Mouse (Mus musculus) ovary, postnatal 10 days (tissue): ENCODE data around the gene Phf7.

ENCODE experiments used
- DNase-seq: peaks from one replicate; pipeline ENCODE4 v3.0.0; 2022; ENCODE audit warnings: low spot score

Phf7 gene

DNA sequence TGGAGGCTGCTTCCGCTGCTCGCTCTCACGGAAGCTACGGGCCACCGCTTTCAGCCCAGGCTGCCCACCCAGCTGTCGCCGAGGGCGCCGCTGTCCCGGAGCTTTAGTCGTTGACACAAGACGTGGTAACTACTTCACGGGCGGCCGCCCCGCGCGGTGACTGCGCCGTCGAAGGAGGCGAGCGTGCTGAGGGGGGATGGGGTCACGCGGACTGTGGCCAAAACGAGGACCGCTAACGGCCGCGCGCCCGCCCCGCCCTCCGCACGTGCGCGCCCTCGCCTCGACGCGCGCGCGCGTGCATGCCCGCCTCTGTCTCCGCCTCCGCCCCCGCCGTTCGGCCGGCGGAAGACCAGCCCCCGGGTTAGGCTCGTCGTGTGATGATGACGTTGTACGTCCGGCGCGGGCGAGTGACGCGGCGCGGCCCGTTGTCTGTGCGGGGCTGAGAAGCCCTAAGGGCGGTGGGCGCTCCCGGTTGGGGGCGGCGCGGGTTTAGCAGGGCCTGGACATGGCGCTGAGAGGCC is at the start of gene Phf7, which contains the start of gene Bap1:
Phf7 (minus strand) TSS at position 234 of the 521 bp plus-strand sequence.
Bap1 (plus strand) TSS at position 367 of the 521 bp plus-strand sequence.
- peak; percentile 95 for DNase-seq

DNA sequence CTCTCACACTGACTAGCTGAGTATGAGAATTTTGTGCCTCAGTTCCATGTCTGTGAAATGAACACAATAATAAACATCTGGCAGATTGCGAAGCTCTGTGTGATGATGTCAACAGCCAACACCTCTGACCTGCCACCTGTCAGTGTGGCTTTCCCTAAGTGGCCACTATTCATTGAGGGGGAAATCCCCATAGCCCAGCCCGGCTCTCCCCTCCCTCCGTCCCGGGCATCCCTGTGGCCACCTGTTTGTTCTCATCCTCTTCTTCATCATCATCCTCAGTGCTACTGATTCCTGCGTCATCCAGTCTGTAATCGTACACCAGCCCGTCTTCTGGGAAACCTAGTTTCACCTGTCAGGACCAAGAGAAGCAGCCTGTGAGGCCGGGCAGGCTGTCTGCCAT is 34.6 kb upstream of the Phf7 start:
- no peak for DNase-seq

DNA sequence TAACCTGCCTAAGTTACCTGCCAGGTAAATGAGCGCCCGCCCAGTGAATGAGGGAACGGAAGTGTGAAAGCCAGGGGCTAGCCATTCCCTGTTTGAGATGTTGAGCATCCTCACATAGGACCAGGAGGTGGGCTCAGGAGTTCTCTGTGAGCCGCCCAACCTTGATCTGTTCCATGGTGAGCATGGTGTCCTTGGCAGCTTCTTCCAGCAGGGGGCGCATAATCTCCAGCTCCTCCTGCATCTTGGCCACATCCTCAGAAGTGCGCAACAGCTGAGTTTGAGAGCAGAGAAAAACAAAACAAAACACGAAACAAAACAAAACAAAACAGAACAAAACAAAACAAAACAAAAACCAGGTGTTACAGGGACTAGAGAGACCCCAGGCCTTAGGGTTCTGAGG is 21.0 kb upstream of the Phf7 start:
- peak; percentile 59 for DNase-seq

DNA sequence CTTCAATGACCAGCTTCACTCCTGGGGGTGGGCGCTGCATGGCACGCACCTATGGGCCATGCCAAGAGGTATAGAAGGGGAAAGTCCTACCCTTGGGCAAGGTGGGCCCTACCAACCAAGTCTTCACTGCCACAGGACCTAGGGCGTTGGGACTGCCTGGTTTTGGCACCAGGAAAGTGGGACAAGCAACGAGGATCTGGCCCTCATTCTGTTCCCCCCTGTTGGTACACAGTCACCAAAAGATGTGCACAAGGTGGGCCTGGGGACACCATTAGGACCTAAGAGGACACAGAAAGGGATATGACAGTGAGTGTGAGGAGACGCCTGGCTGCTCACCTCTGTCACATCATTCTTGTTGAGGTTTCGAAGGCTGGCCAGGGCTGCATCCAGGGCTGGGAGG is 20.0 kb upstream of the Phf7 start:
- no peak for DNase-seq

DNA sequence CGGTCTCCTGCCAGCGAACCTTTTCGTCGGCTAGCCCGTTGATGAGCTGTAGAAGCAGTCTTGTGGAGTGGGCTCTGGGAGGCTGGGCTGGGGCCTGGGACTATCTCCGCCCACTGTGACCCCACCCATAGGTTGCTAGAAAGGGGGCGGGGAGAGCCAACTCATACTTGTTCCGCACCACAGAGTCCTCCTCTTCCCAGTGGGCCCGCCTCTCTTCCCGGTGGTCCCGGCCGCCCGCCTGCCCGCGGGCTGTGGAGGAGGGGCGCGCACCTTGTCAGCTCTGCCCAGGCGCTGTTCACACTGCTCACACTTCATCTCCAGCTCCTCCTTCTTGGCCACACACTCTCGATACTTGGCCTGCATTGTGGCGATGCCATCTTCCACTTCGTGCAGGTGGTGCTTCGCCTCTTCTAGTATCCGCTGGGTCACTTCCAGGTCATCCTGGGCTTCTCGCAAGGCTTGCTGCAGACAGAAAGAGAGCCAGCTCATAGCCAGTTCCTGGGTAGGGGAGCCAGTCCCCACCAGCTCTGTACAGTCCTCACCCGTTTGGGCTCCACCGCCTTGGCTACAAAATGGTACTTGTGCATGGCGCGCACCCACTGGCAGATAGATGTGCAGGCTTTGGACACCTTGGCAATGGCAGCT is 18.5 kb upstream of the Phf7 start:
- DNase-seq = peak; percentile 12

DNA sequence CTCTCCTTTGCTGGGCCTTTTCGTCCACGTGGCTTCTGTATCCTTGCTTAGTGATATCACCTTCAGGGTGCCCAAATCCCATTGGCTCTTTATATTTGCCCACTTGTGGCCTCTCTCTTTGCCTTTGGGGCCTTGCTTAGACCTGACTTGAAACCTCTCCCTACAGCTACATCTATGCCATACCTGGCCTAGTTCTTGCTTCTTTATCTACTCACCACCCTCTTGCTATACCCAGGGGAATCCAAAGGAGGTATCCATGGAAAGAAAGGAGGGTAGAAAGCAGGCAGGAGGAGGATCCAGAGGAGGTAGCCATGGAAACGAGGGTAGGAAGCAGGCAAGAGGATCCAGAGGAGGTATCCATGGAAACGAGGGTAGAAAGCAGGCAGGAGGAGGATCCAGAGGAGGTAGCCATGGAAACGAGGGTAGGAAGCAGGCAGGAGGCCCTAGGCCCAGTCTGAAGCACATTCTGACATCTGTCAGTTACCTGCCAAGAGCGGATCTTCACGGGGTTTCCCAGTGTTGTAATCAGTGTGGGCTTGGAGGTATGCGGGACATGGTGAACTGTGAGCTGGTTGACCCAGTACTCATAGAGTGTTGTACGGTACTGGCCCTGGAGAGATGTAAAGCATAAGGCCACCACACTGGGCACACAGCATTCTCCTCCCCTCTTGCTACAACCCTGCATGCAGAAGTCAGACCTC is 17.3 kb upstream of the Phf7 start:
- DNase-seq = no peak

DNA sequence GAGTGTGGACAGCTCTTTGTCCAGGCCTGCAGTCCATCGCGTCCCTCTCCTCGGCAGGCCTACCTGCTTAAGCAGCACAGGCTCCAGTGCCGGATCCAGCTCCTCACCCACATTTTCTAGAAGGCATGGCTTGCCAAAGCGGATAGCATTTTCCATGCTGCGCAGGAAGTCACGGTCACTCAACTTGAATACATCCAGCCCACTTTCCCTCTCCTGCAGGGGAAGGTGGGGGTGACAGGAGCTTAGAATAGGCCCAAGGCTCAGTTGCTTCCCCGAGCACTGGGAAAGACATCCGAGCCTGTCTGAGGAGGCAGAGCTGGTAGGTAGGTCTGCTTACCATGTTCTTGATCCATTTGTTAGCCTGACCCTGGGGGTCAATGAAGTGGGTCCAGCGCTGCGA is 16.5 kb upstream of the Phf7 start:
- no peak for DNase-seq

DNA sequence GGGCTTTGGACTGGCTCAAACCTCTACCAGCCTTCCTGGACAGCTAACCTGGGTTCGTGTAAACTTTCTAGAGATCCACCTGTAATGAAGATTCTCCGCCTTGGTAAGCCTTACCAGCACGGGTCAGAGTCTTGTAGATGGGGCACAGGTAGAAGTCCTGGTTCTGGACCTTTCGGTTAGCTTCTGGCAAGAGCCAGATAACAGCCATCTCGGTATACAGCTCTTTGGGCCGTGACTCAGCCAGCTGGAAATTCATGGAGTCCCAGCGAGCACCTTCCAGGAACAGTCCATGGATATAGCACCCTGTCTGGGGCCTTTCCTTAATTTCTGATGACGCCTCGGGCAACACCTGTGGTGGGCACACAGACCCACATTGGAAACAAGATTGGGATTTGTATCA is 9.8 kb upstream of the Phf7 start:
- no peak for DNase-seq

DNA sequence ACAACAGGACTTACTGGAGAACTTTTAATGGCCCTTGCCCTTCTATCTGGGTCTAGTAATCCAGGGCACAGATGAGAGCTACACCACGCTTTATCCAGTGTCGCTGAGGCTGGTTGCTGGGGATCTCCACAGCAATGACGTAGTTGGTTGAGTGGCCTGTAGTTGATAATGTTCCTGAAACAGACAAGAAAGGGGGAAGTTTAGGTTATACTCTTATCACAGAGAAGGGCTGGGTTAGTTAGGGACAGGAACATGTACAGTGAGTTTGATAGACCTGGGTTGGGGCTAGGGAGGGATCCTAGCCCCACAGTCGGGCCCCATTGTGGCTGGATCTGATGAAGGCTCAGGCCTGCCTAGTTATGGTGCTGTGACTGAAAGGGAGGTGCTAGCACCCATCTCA is 9.3 kb upstream of the Phf7 start:
- DNase-seq = no peak

DNA sequence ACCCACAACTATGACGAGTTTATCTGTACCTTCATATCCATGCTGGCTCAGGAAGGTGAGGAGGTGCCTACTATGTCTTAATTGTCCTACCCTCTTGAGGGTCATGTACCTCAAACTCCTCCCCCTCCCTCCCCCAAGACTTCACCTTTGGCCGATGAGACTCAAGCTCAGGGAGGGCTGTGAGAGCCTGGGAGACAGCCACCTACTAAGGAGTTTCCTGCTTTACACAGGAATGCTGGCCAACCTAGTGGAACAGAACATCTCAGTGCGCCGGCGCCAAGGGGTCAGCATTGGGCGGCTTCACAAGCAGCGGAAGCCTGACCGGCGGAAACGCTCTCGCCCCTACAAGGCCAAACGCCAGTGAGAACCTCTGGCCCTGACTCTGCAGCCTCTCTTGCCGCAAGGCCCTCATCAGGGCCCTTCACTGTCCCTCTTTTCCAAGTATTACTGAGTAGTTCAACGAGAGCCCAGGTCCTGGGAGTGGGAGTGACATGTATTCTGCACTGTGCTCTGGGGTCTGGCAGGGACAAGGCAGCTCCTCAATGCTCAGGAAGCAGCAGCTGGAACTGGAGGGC is 7.4 kb upstream of the Phf7 start:
- DNase-seq = no peak

DNA sequence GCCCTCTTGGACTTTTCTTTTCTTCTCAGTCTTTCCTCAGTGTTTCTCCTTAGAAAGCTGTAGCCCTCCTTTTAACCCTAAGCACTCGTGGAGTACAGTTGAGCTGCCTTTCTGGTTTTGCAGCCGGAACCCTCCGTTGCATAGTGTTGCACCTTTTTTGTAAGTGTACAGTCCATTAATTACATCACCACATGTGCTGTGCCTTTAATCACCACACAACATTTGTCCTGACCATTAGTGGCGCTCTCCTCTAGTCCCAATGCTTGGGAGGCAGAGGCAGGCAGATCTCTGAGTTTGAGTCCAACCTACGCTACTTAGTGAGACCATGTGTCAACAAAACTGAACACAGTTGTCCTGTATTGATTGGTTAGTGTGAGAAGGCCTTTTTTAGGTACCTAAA is 974 bp upstream of the Phf7 start:
- no peak for DNase-seq

DNA sequence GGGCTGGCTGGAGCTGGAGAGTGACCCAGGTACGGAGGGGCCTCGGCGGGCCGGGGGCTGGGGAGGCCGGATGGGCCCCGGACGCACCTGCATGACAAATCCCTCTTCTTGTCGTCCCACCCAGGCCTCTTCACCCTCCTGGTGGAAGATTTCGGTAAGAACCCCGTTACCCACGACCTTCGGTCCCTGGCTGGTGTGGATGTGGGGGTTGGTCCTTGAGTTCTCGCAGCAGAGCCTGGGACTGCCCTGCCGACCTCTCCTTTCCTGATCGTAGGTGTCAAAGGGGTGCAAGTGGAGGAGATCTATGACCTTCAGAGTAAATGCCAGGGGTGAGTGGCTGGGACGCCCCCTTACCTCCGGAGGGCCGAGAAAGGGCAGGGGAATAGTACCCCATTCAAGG is 509 bp upstream of the Phf7 start:
- no peak for DNase-seq

DNA sequence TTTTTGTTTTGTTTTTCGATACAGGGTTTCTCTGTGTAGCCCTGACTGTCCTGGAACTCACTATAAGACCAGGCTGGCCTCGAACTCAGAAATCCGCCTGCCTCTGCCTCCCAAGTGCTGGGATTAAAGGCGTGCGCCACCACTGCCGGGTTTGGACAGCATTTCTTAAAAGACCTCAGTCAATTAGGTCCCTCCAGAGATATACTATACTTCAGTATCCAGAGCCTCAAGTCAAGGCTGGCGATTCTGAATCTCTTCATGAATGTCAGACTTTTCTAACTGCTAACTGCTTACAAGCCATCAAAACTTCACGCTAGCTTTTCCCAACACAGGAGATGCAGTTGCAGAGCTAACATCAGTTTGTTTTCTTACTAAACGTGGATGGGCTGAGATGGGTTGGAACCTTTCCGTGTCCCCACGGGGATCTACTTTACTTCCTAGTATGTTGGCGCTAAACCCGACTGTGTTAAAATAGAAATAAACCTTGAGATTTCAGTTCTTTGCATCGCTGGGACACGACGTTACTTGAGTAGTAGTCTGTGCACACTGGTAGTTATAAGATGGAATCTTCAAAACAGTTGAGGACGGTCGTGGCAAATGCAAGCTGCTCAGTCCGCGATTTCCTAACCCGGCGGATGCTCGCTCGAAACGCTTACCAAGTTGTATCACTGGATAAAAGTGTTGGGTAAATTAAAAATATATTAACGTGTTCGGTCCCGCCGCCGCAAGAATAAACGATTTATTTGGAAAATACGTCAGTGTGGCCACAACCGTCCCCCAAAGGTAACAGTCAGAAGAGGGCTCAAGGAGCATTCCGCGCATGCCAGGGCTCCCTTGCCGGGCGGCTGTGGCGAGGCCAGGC is 664 bp downstream of the Phf7 start:
- DNase-seq = no peak

DNA sequence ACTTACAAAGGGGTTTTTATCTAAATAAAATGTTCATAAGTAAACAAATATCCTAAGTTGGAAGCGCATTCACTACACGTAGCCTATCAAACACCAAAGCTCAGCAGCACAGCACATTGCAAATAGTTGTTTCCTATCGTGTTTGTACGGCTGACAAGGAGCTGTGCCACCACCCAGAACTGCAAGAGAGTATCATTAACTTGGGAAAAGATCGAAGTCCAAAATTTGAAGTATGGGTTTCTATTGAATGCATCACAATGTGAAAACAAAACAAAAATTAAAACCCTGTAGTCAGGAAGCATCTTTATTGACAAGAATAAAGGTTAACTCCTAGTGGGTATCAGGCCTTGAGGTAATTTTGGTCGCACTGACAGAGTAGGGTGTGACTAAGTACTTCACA is 2.7 kb downstream of the Phf7 start:
- DNase-seq = no peak

DNA sequence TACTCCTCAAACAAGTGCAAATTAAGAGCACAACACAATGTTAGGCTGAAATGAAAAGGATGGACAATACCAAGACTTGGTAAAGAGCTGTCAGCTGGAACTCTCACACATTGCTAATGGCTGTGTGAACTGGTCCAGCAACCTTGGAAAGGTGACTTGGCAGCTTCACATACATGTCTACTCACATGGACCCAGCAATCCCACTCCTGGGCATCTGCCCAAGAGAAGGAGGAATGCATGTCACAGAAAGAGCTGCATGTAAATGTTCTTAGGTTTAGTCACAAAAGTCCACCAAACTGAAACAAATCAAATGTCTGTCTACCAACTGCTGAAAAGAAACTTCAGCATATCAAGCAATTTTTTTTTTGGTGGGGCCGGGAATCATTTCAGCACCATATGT is 5.2 kb downstream of the Phf7 start:
- DNase-seq = no peak

DNA sequence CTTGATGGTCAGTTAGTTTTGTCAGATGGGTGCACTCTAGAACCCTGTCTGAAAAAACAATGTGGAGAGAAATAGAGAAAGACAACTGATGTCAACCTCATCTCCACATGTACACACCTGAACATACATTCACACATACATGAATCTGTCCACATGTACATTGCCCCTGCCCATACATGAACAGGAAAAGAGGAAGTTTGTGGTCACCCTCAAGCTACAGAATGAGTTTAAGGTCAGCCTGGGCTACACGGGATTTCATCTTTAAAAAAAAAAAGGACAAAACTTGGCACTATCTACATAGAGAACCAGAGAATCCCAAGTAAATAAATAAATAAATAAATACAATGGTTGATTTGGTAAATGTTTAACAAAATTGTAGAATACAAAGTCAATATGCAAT is 6.3 kb downstream of the Phf7 start:
- DNase-seq = no peak

DNA sequence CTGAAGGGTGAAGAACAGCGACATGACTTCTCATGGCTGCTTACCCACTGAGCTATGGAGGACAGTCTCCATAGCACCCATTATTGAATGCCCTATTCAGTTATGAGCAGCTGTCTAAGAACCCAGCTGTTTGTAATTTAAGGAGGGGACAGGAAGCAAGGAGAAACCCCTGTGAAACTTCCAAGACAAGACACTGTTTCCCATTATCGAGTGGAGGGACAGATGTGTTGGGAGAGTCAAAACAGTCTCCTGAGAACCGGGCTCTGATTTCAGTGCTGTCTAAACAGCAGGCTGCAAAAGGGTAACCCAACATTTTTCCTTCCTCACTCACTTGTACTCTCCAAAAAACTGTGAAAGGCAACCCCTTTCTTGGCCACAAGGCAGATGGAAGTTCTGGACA is 10.6 kb downstream of the Phf7 start:
- no peak for DNase-seq

DNA sequence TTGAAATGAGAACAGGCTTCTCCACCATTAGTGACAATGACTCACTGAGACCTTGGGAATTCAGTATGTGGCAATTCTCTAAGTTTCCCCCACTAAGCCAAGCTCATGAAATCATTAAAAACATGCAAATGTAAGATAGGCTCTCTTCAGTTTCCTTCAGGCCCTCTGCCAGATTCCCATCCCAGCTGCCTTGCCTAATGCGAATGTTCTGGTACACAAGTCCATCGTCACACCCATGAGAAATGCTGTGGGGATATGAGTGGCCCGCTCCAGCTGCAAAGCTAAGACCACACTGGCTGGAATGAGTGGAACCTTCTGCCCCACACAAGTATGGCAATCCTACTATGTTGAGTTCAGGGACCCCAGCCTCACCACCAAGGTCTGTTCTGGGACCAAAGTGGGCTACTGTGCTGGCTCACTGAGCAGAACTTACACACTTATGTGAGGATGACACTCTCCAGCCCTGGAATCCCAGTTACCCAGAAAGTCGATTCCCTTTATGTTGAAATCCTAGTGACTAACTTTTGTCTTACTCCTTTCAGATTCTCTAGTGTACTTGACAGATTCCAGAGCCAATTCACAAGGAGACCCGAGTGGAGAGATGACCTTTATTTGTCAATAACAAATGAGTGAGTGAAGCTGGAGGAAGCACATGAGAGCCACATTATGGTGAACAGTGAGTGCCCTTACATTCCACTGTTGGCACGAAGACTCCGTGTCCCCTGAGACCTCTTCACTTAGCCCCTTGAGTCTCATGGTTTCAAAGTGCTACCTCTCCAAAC is 13.8 kb downstream of the Phf7 start:
- no peak for DNase-seq

DNA sequence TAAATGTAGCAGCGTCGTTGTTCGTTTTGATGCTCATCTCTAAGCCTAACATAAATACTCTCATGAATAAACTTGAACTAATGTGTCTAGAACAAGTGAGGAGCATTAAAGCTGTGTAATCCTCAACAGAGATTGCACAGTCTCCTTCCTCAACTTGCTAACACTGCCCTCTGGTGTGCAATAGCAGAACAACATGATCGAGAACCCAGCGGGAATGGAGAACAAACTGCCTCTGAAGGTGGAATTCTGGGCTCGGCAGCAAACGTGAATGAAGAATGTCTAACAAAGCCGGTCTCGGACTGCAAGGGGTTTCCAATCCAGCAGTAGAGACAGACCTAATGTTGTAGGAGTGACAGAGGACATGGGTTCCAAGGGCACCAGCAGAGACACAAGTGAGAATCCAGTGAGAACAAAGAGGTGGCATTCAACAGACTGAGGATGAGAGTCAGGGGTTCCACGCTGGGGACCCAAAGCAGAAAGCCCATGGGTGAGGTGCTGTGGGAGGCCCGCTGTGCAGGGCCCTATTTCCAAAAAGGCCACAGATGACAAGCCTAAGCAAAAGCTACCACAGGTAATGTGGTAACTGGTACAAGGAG is 17.0 kb downstream of the Phf7 start:
- peak; percentile 68 for DNase-seq

DNA sequence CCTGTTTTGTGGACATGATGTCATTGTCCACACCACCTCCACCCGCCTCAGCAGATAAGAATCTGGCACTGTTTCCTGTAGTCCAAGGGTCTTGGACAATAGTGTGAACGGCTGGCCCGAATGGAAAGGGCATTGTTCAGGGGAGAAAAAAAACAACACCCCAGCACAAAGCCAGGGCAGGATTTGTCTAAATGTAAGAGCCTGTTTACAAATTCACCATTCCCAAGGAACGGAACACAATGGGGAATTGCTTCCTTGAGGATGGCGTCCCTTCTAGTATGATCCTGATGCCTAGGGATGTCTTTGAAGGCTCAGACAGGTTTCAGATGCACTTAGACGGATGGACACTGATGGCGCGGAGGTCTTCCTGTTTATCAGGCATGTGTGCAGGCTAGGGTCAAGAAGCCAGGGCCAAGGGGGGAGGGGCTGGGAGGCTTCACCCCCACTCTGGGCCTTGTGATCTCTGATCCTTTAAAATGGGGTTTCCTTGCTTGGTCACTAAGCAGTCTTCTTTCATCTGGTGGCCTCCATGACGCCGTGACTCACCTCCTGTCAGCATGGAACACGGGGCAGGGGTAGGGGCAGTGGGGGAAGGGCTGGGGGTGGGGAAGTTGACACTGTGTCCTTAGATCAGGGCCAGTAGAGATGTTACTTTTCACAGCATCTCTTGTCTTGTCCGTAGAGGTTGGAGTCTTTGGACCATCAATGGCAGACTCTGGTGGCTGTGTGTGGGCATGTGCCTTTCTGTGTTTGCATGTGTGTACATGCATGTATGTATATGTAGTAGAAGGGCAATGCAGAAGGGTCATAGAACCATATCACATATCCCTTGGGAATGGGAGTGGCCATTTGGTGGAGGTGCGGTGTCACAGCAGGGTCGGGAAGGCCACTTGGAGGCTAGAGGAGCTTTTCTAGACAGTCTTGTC is 17.8 kb downstream of the Phf7 start:
- DNase-seq = no peak
